Mouse (Mus musculus) thymus, adult 2 months (tissue): ENCODE data around the gene Nrn1l.

ENCODE experiments used
- CTCF ChIP-seq: fragments of 200-500 bp; IDR thresholded peaks from 2 replicates; pipeline ENCODE4 v1.5.1; 2012; ENCODE audit warnings: mild to moderate bottlenecking, control low read depth, low read length, moderate library complexity, borderline replicate concordance; ENCODE audit not compliant: control insufficient read depth, poor library complexity, insufficient read depth; ENCODE audit errors: extremely low read depth
- POLR2A ChIP-seq: fragments of 200-500 bp; IDR thresholded peaks from 2 replicates; pipeline ENCODE4 v1.6.1; 2012; ENCODE audit warnings: mild to moderate bottlenecking, low read length, control low read depth, moderate library complexity; ENCODE audit not compliant: control insufficient read depth, poor library complexity, insufficient read depth; ENCODE audit errors: extremely low read depth

- TF ChIP-seq POLR2A (no peak), CTCF (no peak)
Observed at GRCm38 (mm10) chr8:105935863-105936603, 42.7 kb downstream of the Nrn1l start.
